ENCODE assay signal across 8 mouse cellular contexts in genomic region chr2:35660953-35661374, GRCm38 (mm10).
DNase-seq lines count a peak whose midpoint lies in the region; ATAC-seq lines count a peak whose summit lies in the region.

No protein-coding gene starts in this region.

- intact Hi-C loops in heart, postnatal 36 days (cut with DNase I): loop anchor here (1.0 to 5.0 kb wide), 2 partner anchors 19 to 36 kb away; no protein-coding TSS in a partner anchor

- 0% methylated on average over 19 of the region's 47 CpGs for WGBS in forebrain, embryonic 11.5 days

- peak overlapping the region; percentile 90 for H3K9ac ChIP-seq in forebrain, embryonic 11.5 days (ENCODE audit: low read length)

- H3K9me3 ChIP-seq in forebrain, embryonic 11.5 days (ENCODE audit: control insufficient read depth, low read length): no peaks in the 10 kb centered on the region

- no peaks in the 10 kb centered on the region for H3K27me3 ChIP-seq in forebrain, embryonic 11.5 days (ENCODE audit: control insufficient read depth, insufficient read depth, low read length)

- DNase-seq in layer of hippocampus, adult 11-12 months (ENCODE audit: low spot score): peak; percentile 73
- no peak for DNase-seq in layer of hippocampus, adult 9-10 months (ENCODE audit: low spot score)
- peak; percentile 95 for DNase-seq in forebrain, embryonic 11.5 days (ENCODE audit: low spot score)
- DNase-seq in heart, postnatal 36 days: peak; percentile 75 to 76
- DNase-seq in layer of hippocampus, postnatal 14 days (ENCODE audit: low spot score in 2 of 2): peak; percentile 71 to 75
- peak; percentile 89 for DNase-seq in lung, postnatal 10 days
- peak; percentile 33 for DNase-seq in retina, adult 2 months (ENCODE audit: low read depth, low spot score)
- peak; percentile 73 for DNase-seq in urinary bladder, adult 2 months (ENCODE audit: low spot score)

- no peaks in the 10 kb centered on the region for H3K36me3 ChIP-seq in forebrain, embryonic 11.5 days (ENCODE audit: control insufficient read depth, insufficient read depth, low read length)

- H3K4me1 ChIP-seq in forebrain, embryonic 11.5 days (replicated peaks; ENCODE audit: control insufficient read depth, insufficient read depth, low read length): peaks cover 25% of the 10 kb centered on the region

- H3K27ac ChIP-seq in forebrain, embryonic 11.5 days (ENCODE audit: low read depth, low read length): no peak overlapping the region

- H3K4me3 ChIP-seq in forebrain, embryonic 11.5 days (ENCODE audit: low read depth, low read length): peak overlapping the region; percentile 85

- H3K4me2 ChIP-seq in forebrain, embryonic 11.5 days (ENCODE audit: low read depth, low read length, severe bottlenecking): peak overlapping the region; percentile 90

- ATAC-seq in forebrain, embryonic 11.5 days (replicated peaks; ENCODE audit: low FRiP score): peak; percentile 75
